Mouse (Mus musculus): ENCODE measurements around the gene Ubn1. TPM values are rescaled to one million over a fixed set of nuclear protein-coding genes. Genes with fewer than 3 reads are reported as not detected.

Gene Ubn1
- polyA plus RNA-seq, 1 experiment, result 12.9 TPM

DNA sequence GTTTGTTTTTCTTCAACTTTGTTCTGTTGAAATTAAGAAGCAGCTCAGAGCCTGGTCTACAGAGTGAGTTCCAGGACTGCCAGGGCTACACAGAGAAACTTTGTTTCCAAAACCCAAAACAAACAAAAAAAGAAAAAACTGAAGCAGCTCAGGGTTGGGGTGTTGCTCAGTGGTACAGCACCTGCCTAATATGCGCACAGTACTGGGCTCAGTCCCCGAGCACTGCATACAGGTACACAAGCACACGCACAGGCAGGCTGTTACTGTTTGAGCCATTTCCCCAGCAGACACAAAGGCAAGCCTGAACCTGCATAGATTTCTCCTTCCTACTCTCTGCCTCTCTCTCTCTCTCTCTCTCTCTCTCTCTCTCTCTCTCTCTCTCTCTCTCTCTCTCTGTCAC lies 61.2 kb downstream of the Ubn1 start:
- Histone ChIP-seq H3K36me3 (ENCODE audit: control insufficient read depth, insufficient read depth) (no peaks in the 10 kb centered on the region), H3K4me2 (ENCODE audit: low read depth) (no peak overlapping the region), H3K27me3 (ENCODE audit: control insufficient read depth, insufficient read depth, insufficient read length) (peaks cover 14% of the 10 kb centered on the region), H3K4me3 (no peak overlapping the region), H3K79me2 (ENCODE audit: control insufficient read depth, insufficient read depth) (no peaks in the 10 kb centered on the region), H3ac (ENCODE audit: control insufficient read depth, insufficient read length) (no peak overlapping the region)
- no peak for TF ChIP-seq CEBPB (IDR thresholded peaks at IDR 0.05; ENCODE audit: insufficient read depth, poor library complexity, severe bottlenecking)
- TF ChIP-seq TCF3 (IDR thresholded peaks at IDR 0.05; ENCODE audit: insufficient read length, low read depth), result no peak
- no peak for TF ChIP-seq TCF12 (IDR thresholded peaks at IDR 0.05; ENCODE audit: insufficient read depth, poor library complexity, severe bottlenecking)
- TF ChIP-seq MAX (IDR thresholded peaks at IDR 0.05; ENCODE audit: low read depth), result no peak
- no peak for TF ChIP-seq POLR2A (IDR thresholded peaks at IDR 0.05; ENCODE audit: insufficient read length, low read depth)
- TF ChIP-seq POLR2AphosphoS2 (IDR thresholded peaks at IDR 0.05; ENCODE audit: insufficient read length, low read depth), result no peak
- no peak for TF ChIP-seq MYOG (IDR thresholded peaks at IDR 0.05; ENCODE audit: control insufficient read depth in 1 of 3, insufficient read depth in 1 of 3, insufficient read length in 2 of 3, low read depth in 2 of 3)
- TF ChIP-seq MYOD1 (IDR thresholded peaks at IDR 0.05; ENCODE audit: control insufficient read depth in 1 of 3, insufficient read length in 2 of 3, low read depth in 2 of 3), result no peak
- no peak for TF ChIP-seq E2F4 (IDR thresholded peaks at IDR 0.05; ENCODE audit: insufficient read depth)
- no peak for TF ChIP-seq USF1 (IDR thresholded peaks at IDR 0.05; ENCODE audit: low read depth)
- TF ChIP-seq REST (IDR thresholded peaks at IDR 0.05; ENCODE audit: insufficient read depth, insufficient read length), result no peak
- TF ChIP-seq SRF (IDR thresholded peaks at IDR 0.05; ENCODE audit: control insufficient read depth, insufficient read length, low read depth), result no peak

DNA sequence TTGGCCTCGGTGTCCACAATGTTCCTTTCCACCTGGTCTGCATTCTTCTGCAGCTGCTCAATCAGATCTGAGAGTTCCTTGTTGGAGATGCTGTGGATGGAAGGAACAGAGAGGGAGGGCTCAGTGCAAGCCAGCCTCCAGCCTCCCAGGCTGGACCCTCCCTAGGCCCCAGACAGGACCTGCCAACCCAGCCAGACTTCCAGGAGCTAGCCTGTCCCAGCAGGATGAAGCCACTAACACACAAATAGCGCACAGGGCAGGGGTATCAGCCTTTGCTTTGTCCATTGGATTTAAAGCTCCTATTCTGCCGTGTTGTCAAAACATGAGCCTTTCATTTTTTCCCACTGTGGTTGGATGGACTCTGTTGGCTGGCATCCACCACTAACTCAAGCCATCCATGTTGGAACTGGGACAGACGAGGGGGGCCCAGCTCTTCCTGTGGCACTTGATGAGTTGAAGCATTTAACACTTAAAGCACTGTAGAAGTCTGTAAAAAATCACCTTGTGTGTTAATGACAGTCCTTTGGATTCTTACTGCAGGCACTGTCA lies 63.2 kb downstream of the Ubn1 start:
- TF ChIP-seq MAX (IDR thresholded peaks at IDR 0.05; ENCODE audit: low read depth) (no peak), POLR2A (IDR thresholded peaks at IDR 0.05; ENCODE audit: insufficient read length, low read depth) (no peak), MYOD1 (IDR thresholded peaks at IDR 0.05; ENCODE audit: control insufficient read depth in 1 of 3, insufficient read length in 2 of 3, low read depth in 2 of 3) (no peak), REST (IDR thresholded peaks at IDR 0.05; ENCODE audit: insufficient read depth, insufficient read length) (no peak), SRF (IDR thresholded peaks at IDR 0.05; ENCODE audit: control insufficient read depth, insufficient read length, low read depth) (no peak), POLR2AphosphoS2 (IDR thresholded peaks at IDR 0.05; ENCODE audit: insufficient read length, low read depth) (no peak), E2F4 (IDR thresholded peaks at IDR 0.05; ENCODE audit: insufficient read depth) (no peak), TCF3 (IDR thresholded peaks at IDR 0.05; ENCODE audit: insufficient read length, low read depth) (no peak), CEBPB (IDR thresholded peaks at IDR 0.05; ENCODE audit: insufficient read depth, poor library complexity, severe bottlenecking) (no peak), MYOG (IDR thresholded peaks at IDR 0.05; ENCODE audit: control insufficient read depth in 1 of 3, insufficient read depth in 1 of 3, insufficient read length in 2 of 3, low read depth in 2 of 3) (no peak), TCF12 (IDR thresholded peaks at IDR 0.05; ENCODE audit: insufficient read depth, poor library complexity, severe bottlenecking) (no peak), USF1 (IDR thresholded peaks at IDR 0.05; ENCODE audit: low read depth) (no peak)
- Histone ChIP-seq H3K79me2 (ENCODE audit: control insufficient read depth, insufficient read depth) (no peaks in the 10 kb centered on the region), H3K4me2 (ENCODE audit: low read depth) (peak overlapping the region; percentile 30), H3K4me3 (no peak overlapping the region), H3K27me3 (ENCODE audit: control insufficient read depth, insufficient read depth, insufficient read length) (no peaks in the 10 kb centered on the region), H3K36me3 (ENCODE audit: control insufficient read depth, insufficient read depth) (no peaks in the 10 kb centered on the region), H3ac (ENCODE audit: control insufficient read depth, insufficient read length) (no peak overlapping the region)

DNA sequence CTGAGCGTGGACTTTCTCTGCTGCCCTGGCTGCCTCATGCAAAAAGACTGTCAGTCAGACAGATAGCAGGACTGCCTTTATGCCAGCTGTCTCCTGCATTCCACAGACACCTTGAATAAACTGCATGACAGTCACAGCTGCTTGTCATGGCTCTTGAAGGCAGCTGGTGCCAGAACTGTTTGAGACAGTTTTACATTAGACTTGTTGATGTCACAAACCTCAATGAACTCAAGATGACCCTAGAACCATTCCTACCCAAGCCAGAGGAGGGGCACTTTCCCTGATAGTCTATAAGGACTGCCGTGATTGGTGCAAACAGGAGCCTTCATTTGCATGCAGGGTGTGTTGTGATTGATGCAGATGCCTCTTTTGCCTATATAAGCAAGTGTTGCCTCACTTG lies 63.7 kb downstream of the Ubn1 start:
- peak overlapping the region; percentile 30 for H3K4me2 ChIP-seq (ENCODE audit: low read depth)
- no peaks in the 10 kb centered on the region for H3K27me3 ChIP-seq (ENCODE audit: control insufficient read depth, insufficient read depth, insufficient read length)
- H3K4me3 ChIP-seq, result no peak overlapping the region
- no peaks in the 10 kb centered on the region for H3K36me3 ChIP-seq (ENCODE audit: control insufficient read depth, insufficient read depth)
- TF ChIP-seq MYOG (IDR thresholded peaks at IDR 0.05; ENCODE audit: control insufficient read depth in 1 of 3, insufficient read depth in 1 of 3, insufficient read length in 2 of 3, low read depth in 2 of 3), result peak; percentile 81 to 99 (median 96)
- no peak for TF ChIP-seq REST (IDR thresholded peaks at IDR 0.05; ENCODE audit: insufficient read depth, insufficient read length)
- peak; percentile 88 to 98 (median 97) for TF ChIP-seq MYOD1 (IDR thresholded peaks at IDR 0.05; ENCODE audit: control insufficient read depth in 1 of 3, insufficient read length in 2 of 3, low read depth in 2 of 3)
- peak; percentile 92 for TF ChIP-seq TCF12 (IDR thresholded peaks at IDR 0.05; ENCODE audit: insufficient read depth, poor library complexity, severe bottlenecking)
- no peak for TF ChIP-seq POLR2AphosphoS2 (IDR thresholded peaks at IDR 0.05; ENCODE audit: insufficient read length, low read depth)
- no peak for TF ChIP-seq CEBPB (IDR thresholded peaks at IDR 0.05; ENCODE audit: insufficient read depth, poor library complexity, severe bottlenecking)
- TF ChIP-seq TCF3 (IDR thresholded peaks at IDR 0.05; ENCODE audit: insufficient read length, low read depth), result peak; percentile 83
- no peak for TF ChIP-seq USF1 (IDR thresholded peaks at IDR 0.05; ENCODE audit: low read depth)
- no peak for TF ChIP-seq MAX (IDR thresholded peaks at IDR 0.05; ENCODE audit: low read depth)
- TF ChIP-seq SRF (IDR thresholded peaks at IDR 0.05; ENCODE audit: control insufficient read depth, insufficient read length, low read depth), result no peak
- TF ChIP-seq POLR2A (IDR thresholded peaks at IDR 0.05; ENCODE audit: insufficient read length, low read depth), result no peak
- TF ChIP-seq E2F4 (IDR thresholded peaks at IDR 0.05; ENCODE audit: insufficient read depth), result no peak
- H3ac ChIP-seq (ENCODE audit: control insufficient read depth, insufficient read length), result no peak overlapping the region
- H3K79me2 ChIP-seq (ENCODE audit: control insufficient read depth, insufficient read depth), result no peaks in the 10 kb centered on the region

DNA sequence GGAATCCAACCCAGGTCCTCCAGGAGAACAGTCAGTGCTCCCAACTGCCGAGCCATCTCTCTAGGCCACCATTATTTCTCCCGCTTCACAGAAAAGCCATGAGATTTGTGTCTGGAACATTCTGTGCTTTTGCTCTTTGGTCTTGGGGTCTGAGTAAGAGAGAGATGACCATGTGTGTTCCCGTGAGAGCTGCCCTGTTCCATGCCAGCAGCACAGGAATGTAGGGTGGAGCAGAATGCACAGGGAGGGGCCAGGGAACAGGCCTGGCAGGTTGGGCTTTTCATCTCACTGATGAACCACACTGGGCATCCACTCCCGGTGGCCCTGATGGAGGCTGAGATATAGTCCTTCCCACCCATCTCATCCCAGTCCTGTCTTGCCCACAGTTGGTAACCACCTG lies 69.5 kb downstream of the Ubn1 start:
- H3K79me2 ChIP-seq (ENCODE audit: control insufficient read depth, insufficient read depth), result no peaks in the 10 kb centered on the region
- TF ChIP-seq E2F4 (IDR thresholded peaks at IDR 0.05; ENCODE audit: insufficient read depth), result no peak
- TF ChIP-seq MYOG (IDR thresholded peaks at IDR 0.05; ENCODE audit: control insufficient read depth in 1 of 3, insufficient read depth in 1 of 3, insufficient read length in 2 of 3, low read depth in 2 of 3), result peak in 1 of 3 experiments; percentile 22
- no peak overlapping the region for H3K4me3 ChIP-seq
- H3K36me3 ChIP-seq (ENCODE audit: control insufficient read depth, insufficient read depth), result no peaks in the 10 kb centered on the region
- H3K4me2 ChIP-seq (ENCODE audit: low read depth), result no peak overlapping the region
- no peak overlapping the region for H3ac ChIP-seq (ENCODE audit: control insufficient read depth, insufficient read length)
- H3K27me3 ChIP-seq (ENCODE audit: control insufficient read depth, insufficient read depth, insufficient read length), result peaks cover 18% of the 10 kb centered on the region

DNA sequence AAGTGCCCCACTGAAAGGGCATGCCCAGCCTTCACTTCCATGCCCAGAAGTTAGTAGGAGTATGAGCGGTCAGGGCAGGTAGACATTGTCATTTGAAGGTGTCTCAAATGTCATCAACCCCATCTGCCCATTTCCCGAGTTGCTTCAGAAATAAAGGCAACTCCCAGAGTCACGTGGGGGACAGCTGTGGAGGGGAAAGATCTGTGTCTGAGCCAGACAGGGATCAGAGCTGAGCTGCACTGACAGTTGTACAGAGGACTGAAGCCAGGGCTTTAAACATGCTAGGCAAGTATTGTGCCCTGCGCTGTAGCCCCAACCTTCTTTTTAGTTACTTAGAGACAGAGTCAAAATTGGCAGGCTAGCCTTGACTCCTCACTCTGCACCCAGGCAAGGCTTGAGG lies 70.0 kb downstream of the Ubn1 start:
- TF ChIP-seq TCF3 (IDR thresholded peaks at IDR 0.05; ENCODE audit: insufficient read length, low read depth), result no peak
- TF ChIP-seq POLR2A (IDR thresholded peaks at IDR 0.05; ENCODE audit: insufficient read length, low read depth), result no peak
- peak in 2 of 3 experiments; percentile 60 to 85 for TF ChIP-seq MYOG (IDR thresholded peaks at IDR 0.05; ENCODE audit: control insufficient read depth in 1 of 3, insufficient read depth in 1 of 3, insufficient read length in 2 of 3, low read depth in 2 of 3)
- no peak for TF ChIP-seq MAX (IDR thresholded peaks at IDR 0.05; ENCODE audit: low read depth)
- TF ChIP-seq USF1 (IDR thresholded peaks at IDR 0.05; ENCODE audit: low read depth), result peak; percentile 89
- peak in 2 of 3 experiments; percentile 24 to 59 for TF ChIP-seq MYOD1 (IDR thresholded peaks at IDR 0.05; ENCODE audit: control insufficient read depth in 1 of 3, insufficient read length in 2 of 3, low read depth in 2 of 3)
- Histone ChIP-seq H3K79me2 (ENCODE audit: control insufficient read depth, insufficient read depth) (no peaks in the 10 kb centered on the region), H3K4me2 (ENCODE audit: low read depth) (no peak overlapping the region), H3K27me3 (ENCODE audit: control insufficient read depth, insufficient read depth, insufficient read length) (peaks cover 18% of the 10 kb centered on the region), H3K4me3 (no peak overlapping the region), H3ac (ENCODE audit: control insufficient read depth, insufficient read length) (no peak overlapping the region), H3K36me3 (ENCODE audit: control insufficient read depth, insufficient read depth) (no peaks in the 10 kb centered on the region)

All from myocyte (in vitro differentiated cells).